In the genomic region with DNA sequence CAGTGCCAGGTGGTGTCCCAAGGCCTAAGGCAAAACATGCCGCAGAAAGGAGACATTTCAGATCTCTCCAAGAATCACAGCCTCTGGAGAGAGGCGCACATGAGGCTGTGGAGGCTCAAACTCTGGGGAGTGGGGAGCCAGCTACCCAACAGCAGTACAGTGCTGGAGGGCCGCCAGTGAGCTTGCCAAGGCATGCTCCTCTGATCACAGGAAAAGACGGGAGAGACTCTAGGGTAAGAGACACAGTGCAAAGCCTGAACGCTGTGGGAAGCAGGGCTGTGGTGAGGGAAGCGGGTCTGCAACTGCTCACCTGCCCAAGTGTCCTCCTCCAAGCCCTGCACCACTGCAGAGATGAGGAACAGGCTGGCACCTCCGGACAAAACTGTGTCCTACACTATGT, we compare ENCODE assay signal across 9 mouse cellular contexts. TPM values are rescaled to one million over a fixed set of nuclear protein-coding genes. Genes with fewer than 3 reads are reported as not detected.
DNase-seq lines count a peak whose midpoint lies in the region; ATAC-seq lines count a peak whose summit lies in the region.
"Had no signal": no experiment of that assay in that cellular context is flagged by ENCODE, and none has a peak within 500 bp of the region (broad histone marks: within the 10 kb centered on the region; RNA-seq: fewer than 3 reads in every experiment).

No protein-coding gene starts in this region.

- H3K27me3 ChIP-seq in forebrain, embryonic 10.5 days (ENCODE audit: poor library complexity, severe bottlenecking), result peaks cover 40% of the 10 kb centered on the region
- H3K27me3 ChIP-seq in forebrain, embryonic 16.5 days (replicated peaks; ENCODE audit: control insufficient read depth, insufficient read depth, low read length), result peaks cover 16% of the 10 kb centered on the region
- peaks cover 29% of the 10 kb centered on the region for H3K27me3 ChIP-seq in neural tube, embryonic 13.5 days

- H3K36me3 ChIP-seq in forebrain, embryonic 10.5 days (replicated peaks), result no peaks in the 10 kb centered on the region
- no peaks in the 10 kb centered on the region for H3K36me3 ChIP-seq in forebrain, embryonic 16.5 days (ENCODE audit: control insufficient read depth, insufficient read depth)
- no peaks in the 10 kb centered on the region for H3K36me3 ChIP-seq in neural tube, embryonic 13.5 days

- peak overlapping the region; percentile 64; the same call in 1 of the 2 replicates for H3K4me3 ChIP-seq in forebrain, embryonic 10.5 days
- no peak overlapping the region for H3K4me3 ChIP-seq in forebrain, embryonic 16.5 days (replicated peaks; ENCODE audit: low read length)
- peak overlapping the region; percentile 54; the same call in 1 of the 2 replicates for H3K4me3 ChIP-seq in neural tube, embryonic 13.5 days

- H3K27ac ChIP-seq in forebrain, embryonic 10.5 days, result no peak overlapping the region
- no peak overlapping the region for H3K27ac ChIP-seq in forebrain, embryonic 16.5 days (ENCODE audit: low read length)
- no peak overlapping the region for H3K27ac ChIP-seq in neural tube, embryonic 13.5 days (replicated peaks)

- no peak for DNase-seq in forebrain, embryonic 10.5 days (ENCODE audit: extremely low spot score, low spot score)
- DNase-seq in ovary, postnatal 36 days (ENCODE audit: low spot score), result peak; percentile 24
- DNase-seq in ovary, postnatal 10 days (ENCODE audit: low spot score), result no peak
- DNase-seq in kidney, adult 8-10 months, result peak; percentile 32 to 49
- no peak for DNase-seq in lung, postnatal 25 days (ENCODE audit: low spot score)

- H3K9ac ChIP-seq in forebrain, embryonic 16.5 days (replicated peaks; ENCODE audit: low read depth, low read length), result no peak overlapping the region
- no peak overlapping the region for H3K9ac ChIP-seq in neural tube, embryonic 13.5 days

- no peaks in the 10 kb centered on the region for H3K9me3 ChIP-seq in forebrain, embryonic 10.5 days
- H3K9me3 ChIP-seq in forebrain, embryonic 16.5 days (ENCODE audit: control insufficient read depth, low read length), result no peaks in the 10 kb centered on the region
- no peaks in the 10 kb centered on the region for H3K9me3 ChIP-seq in neural tube, embryonic 13.5 days

- peaks cover 10% of the 10 kb centered on the region for H3K4me1 ChIP-seq in forebrain, embryonic 10.5 days
- H3K4me1 ChIP-seq in forebrain, embryonic 16.5 days (replicated peaks; ENCODE audit: control insufficient read depth, insufficient read depth, low read length), result no peaks in the 10 kb centered on the region
- H3K4me1 ChIP-seq in neural tube, embryonic 13.5 days (replicated peaks), result no peaks in the 10 kb centered on the region; the same call in 1 of the 2 replicates

- no peak for ATAC-seq in forebrain, embryonic 16.5 days
- peak; percentile 14; the same call in 1 of the 2 replicates for ATAC-seq in neural tube, embryonic 13.5 days (ENCODE audit: low read depth)
- ATAC-seq in megakaryocyte progenitor cell, adult 5-6 weeks (replicated peaks; ENCODE audit: poor library complexity), result no peak

- WGBS in forebrain, embryonic 10.5 days, result 56% methylated on average over 7 of the region's 7 CpGs
- 54% methylated on average over 7 of the region's 7 CpGs for WGBS in forebrain, embryonic 16.5 days
- 56% methylated on average over 7 of the region's 7 CpGs for WGBS in neural tube, embryonic 13.5 days

- H3K4me2 ChIP-seq in forebrain, embryonic 16.5 days (ENCODE audit: low read length), result no peak overlapping the region
- peak overlapping the region; percentile 64 for H3K4me2 ChIP-seq in neural tube, embryonic 13.5 days

RNA-seq across cellular contexts. Expression of gene Acaa1b, which starts 1.1 kb away (rescaled TPM):
- polyA plus RNA-seq in forebrain, embryonic 10.5 days (2016; fragmentation: Nextera tagmentation; extraction: Ambion mirVana), result 1.6 and 1.8 TPM in 2 replicates
- 1.3 and 1.7 TPM in 2 replicates for polyA plus RNA-seq in forebrain, embryonic 16.5 days (2015; fragmentation: Nextera tagmentation; extraction: Ambion mirVana)
- 2.0 and 3.0 TPM in 2 replicates for polyA plus RNA-seq in neural tube, embryonic 13.5 days (2015; fragmentation: Nextera tagmentation; extraction: Ambion mirVana)
- 0.30 and 0.76 TPM in 2 replicates for total RNA-seq in megakaryocyte progenitor cell, adult 5-6 weeks (2015)
- total RNA-seq in megakaryocyte progenitor cell, adult 5-6 weeks (2017), result not detected in 2 replicates

RNA-seq across cellular contexts. Expression of gene Gm47289, which starts 3.1 kb away (rescaled TPM):
- polyA plus RNA-seq in forebrain, embryonic 10.5 days (2016; fragmentation: Nextera tagmentation; extraction: Ambion mirVana), result not detected in 2 replicates
- not detected in 2 replicates for polyA plus RNA-seq in forebrain, embryonic 16.5 days (2015; fragmentation: Nextera tagmentation; extraction: Ambion mirVana)
- polyA plus RNA-seq in neural tube, embryonic 13.5 days (2015; fragmentation: Nextera tagmentation; extraction: Ambion mirVana), result not detected in 2 replicates
- not detected in 2 replicates for total RNA-seq in megakaryocyte progenitor cell, adult 5-6 weeks (2015)
- total RNA-seq in megakaryocyte progenitor cell, adult 5-6 weeks (2017), result not detected in 2 replicates

RNA-seq across cellular contexts. Expression of gene Slc22a13, which starts 53.1 kb away (rescaled TPM):
- not detected in 2 replicates for polyA plus RNA-seq in forebrain, embryonic 10.5 days (2016; fragmentation: Nextera tagmentation; extraction: Ambion mirVana)
- 0.18 TPM in 1 of 2 replicates, not detected in the other for polyA plus RNA-seq in forebrain, embryonic 16.5 days (2015; fragmentation: Nextera tagmentation; extraction: Ambion mirVana)
- not detected in 2 replicates for polyA plus RNA-seq in neural tube, embryonic 13.5 days (2015; fragmentation: Nextera tagmentation; extraction: Ambion mirVana)
- not detected in 2 replicates for total RNA-seq in megakaryocyte progenitor cell, adult 5-6 weeks (2015)
- total RNA-seq in megakaryocyte progenitor cell, adult 5-6 weeks (2017), result not detected in 2 replicates
- polyA plus RNA-seq: gonadal fat pad, adult 2 months had no signal

RNA-seq across cellular contexts. Expression of gene Dlec1, which starts 53.5 kb away (rescaled TPM):
- 1.1 and 2.1 TPM in 2 replicates for polyA plus RNA-seq in forebrain, embryonic 10.5 days (2016; fragmentation: Nextera tagmentation; extraction: Ambion mirVana)
- polyA plus RNA-seq in forebrain, embryonic 16.5 days (2015; fragmentation: Nextera tagmentation; extraction: Ambion mirVana), result 0.47 and 0.57 TPM in 2 replicates
- 0.55 and 1.1 TPM in 2 replicates for polyA plus RNA-seq in neural tube, embryonic 13.5 days (2015; fragmentation: Nextera tagmentation; extraction: Ambion mirVana)
- 0.37 and 3.9 TPM in 2 replicates for total RNA-seq in megakaryocyte progenitor cell, adult 5-6 weeks (2015)
- total RNA-seq in megakaryocyte progenitor cell, adult 5-6 weeks (2017), result 1.9 TPM in 1 of 2 replicates, not detected in the other

Comparison
In these comparisons a context has a peak if more than half of its experiments do, and no peak if none do; other contexts are left out.
1. DNase-seq: peak in ovary, postnatal 36 days (single experiment) and kidney, adult 8-10 months (2 of 2); none in forebrain, embryonic 10.5 days (single experiment), ovary, postnatal 10 days (single experiment) and lung, postnatal 25 days (single experiment).